Mouse (Mus musculus) T-helper 1 cell (primary cell): ENCODE results near the gene Emc9.

Source experiments
- in situ Hi-C: fragments of 300-600 bp; cut with MboI, MseI; formaldehyde crosslinking; loops from one replicate; pipeline ENCODE4 v1.15.1; 2025; ENCODE audit warnings: high pct_unique_total_duplicates

Emc9 gene

DNA sequence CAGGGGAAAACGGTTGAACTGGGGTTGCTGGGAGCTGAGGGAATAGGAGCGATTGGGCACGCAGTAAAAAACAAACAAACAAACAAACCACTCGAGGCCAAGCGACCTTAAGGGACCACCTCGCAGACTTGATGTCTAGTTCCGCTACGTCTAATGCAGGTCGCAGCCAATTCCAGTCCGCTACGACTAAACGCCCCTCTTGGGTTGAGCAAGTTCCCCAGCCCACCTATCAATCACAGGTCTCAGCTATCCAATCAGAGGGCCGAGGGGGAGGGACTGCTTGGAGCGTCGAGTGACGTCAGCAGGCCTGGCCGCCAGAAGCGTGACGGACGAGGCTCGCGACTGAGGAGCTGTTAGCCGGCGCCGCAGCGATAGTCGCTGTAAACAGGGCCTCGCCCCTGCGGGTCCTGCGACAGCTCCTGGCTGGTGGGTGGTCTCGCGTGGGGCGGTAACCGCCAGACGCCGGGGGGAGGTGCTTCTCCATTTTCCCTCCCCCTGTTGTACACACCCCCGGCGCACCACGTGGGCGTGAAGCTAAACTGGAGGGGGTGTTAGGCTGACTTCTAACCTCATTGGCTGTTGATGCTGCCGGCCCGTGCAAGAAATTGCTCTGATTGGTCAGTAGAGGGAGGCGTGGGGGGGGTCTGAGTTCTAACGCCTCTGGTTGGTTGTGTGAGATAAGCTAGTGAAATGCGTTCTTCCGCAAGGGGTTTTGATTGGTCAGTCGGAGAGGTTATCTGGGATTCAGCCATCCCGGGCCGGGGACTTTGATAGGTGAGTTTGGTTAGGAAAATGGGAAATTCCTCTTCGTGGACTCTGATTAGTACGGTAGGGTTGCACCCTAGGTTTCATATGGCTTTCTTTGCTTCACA is 24.7 kb downstream of the Emc9 start, which contains the start of gene A730061H03Rik:
Gene A730061H03Rik, minus strand, starts transcription at position 205 of the 872 bp plus-strand sequence.
- in situ Hi-C loops, result no loop called here

DNA sequence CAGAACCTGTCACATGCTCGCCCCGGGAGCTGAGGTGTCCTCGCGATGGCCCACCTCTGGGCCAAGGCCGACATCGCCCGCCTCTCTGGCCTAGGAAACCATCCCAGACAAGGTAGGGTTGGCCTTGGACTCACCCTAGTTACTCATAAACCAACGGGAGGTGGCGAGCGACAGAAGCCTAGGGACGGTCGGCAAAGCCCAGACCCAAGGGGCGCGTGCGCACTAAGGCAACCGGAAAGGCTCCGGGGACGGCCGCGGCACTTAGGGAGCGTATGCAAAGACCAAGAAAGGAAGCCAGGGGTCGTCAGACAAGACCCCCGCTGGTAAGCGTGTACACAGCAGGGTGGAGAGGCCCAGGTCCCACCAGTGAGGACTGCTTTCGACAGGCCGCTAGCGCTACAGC is 25.3 kb downstream of the Emc9 start, which contains the start of gene Dcaf11:
Gene Dcaf11, plus strand, starts transcription at position 208 of the 403 bp plus-strand sequence.
- in situ Hi-C loops, result no loop called here

DNA sequence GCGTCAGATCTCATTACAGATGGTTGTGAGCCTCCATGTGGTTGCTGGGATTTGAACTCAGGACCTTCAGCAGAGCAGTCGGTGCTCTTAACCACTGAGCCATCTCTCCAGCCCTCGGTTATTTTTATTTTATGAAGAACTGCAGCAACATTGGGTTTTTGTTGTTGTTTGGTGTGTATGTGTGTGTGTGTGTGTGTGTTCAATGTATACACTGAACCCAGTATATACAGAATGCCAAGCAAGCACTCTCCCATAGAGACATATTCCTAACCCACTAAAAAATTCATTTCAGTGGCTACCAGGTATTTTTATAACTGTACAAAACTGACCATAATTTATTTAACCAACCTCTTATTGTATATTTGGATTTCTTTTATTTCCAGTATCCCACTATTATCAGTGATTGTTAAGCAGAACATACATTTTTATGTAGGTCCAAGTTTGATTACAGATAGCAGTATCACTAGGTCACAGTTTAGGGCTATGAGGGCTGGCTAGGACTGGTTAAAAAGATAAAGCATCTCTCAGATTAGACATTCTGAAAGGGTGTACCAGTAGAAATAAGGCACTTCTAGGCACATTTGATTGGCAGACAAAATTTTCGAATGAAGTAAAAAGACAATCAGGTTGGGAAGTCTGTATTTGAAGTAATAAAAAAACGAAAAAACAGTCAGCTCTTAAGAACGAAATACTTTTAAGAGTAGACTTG is 26.2 kb downstream of the Emc9 start:
- in situ Hi-C loops, result no loop called here

DNA sequence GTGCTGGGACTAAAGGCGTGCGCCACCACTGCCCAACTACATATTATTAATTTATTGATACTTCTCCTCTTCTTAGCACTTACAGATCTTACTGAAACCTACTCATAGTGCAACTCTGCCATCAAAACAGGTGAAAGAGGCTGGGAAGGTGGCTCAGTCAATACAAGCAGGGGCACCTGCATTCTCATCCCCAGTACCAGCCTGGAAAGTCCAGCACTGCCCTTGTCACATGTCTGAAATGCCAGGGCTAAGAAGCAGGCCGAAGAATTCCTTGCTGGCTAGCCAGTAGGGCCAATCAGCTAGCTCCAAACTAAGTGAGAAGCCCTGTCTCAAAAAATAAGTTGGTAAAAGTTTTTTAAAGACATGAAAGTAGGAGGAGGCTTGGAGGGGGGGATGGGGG is 27.5 kb downstream of the Emc9 start:
- in situ Hi-C loops, result no loop called here

DNA sequence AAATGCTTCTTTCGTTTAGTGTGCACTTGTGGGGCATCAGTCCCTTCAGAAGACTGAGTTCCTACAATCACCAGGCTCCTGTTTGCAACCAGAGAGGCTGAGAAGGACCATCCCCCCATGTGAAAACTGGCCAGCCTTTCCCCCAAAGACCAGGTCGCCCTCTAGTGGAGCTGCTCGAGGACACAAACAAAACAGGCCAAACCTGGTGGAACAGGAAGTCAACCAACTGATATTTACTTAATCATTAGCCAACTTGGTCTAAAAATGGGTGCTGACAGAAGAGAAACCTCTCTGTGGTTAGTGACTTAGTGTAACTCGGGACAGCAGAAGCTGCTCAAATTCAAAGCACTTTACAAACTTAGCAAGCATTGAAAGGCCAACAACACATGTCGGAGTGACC is 28.1 kb downstream of the Emc9 start:
- in situ Hi-C loops, result no loop called here

DNA sequence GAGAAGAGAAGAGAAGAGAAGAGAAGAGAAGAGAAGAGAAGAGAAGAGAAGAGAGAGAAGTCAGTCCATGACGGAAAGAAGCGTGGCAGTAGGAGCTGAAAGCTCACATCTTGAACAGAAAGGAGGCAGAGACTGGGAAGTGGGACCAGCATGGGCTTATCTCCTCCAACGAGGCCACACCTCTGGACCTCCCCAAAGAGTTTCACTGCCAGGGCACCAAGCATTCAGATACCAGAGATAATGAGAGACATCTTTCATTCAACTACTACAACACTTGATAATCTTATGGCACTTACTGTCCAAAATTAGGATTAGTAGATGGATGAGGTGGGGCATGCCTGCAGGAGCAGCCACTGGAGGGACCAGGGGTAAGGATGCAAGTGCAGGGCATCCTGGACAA is 29.3 kb downstream of the Emc9 start:
- in situ Hi-C loops, result no loop called here

DNA sequence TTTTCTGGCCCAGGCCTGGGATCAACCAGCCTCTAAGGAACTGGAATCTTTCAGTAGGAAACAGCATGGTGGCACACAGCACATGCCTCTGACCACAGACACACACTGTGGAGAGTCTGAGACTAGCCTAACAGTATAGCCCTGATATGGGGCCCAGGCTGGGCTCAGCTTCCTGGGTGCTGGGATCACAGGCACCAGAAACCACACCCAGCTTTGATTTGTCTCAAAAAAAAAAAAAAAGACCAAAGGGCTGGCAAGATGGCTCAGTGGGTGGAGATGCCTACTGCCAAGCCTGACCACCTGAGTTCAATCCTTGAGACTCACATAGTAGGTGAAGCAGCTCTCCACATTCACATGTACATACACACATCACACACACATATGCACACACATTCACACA is 30.5 kb downstream of the Emc9 start:
- in situ Hi-C loops, result no loop called here

DNA sequence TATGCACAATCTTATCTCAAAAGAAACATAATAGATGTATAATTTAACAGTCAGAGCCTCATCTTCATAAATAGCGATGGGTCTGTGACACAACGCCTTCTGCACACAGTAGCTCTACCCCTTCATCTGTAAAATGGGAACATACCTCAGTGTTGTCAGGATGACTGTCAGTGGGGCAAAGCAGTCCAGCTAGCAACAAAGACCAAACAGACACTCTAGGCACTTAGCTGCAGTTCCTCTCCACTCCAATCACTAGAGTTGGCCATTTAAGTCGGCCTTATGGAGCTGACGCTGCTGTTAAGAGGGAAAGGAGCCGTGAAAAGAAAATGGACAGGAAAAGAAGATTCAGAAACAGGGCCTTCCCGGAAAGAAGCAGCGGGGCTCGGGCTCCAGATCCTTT is 33.3 kb downstream of the Emc9 start:
- in situ Hi-C loops, result no loop called here

DNA sequence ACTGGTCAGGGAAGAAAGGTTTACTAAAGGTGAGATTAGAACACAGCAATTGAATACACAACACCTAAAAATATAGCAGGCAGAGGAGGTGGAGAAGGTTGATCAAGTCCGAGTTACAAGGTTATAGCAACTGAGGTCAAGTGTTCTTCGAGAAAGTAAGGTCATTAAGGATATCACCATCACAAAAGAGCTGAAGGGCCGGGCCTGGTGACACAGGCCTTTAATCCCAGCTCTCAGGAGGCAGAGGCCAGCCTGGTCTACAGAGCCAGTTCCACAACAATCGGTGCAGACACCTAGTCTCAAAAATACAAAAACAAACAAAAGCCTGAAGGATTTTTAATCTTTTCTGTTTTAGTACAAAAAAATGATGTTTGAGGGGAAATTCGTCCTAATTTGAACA is 33.8 kb downstream of the Emc9 start:
- in situ Hi-C loops, result no loop called here

DNA sequence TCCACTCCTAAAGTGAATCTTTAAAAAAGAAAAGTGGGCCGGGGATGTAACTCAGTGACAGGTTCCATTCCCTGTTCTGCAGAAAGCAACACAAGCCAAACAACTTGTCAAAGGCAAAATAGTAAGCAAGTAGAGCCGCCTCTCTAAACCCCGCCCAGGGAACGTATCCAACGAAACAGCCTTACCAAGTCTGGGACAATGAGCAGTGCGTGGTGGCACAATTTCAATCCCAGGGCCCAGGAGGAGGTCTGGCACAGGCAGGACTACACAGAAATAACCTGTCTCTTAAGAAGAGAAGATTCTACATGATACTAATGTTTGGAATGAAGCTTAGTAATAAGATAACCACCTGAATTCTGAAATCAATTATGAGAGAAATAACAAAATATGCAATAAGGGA is 34.9 kb downstream of the Emc9 start:
- in situ Hi-C loops, result no loop called here

DNA sequence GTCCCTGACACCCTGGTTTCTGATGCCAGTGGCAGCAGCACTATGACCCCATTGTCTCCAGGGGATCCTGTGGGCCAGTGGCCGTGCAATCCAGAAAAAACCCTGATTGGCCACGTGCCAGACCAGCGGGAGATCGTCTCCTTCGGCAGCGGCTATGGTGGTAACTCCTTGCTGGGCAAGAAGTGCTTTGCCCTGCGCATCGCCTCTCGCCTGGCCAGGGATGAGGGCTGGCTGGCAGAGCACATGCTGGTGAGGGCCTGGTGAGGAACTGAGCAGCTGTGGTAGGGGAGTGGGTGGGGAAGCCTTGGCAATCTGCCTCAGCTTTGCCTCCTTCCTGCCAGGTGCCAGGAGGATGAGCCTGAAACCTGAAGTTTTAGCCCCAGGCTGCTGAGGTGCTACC is 40.8 kb downstream of the Emc9 start:
- in situ Hi-C loops, result no loop called here

DNA sequence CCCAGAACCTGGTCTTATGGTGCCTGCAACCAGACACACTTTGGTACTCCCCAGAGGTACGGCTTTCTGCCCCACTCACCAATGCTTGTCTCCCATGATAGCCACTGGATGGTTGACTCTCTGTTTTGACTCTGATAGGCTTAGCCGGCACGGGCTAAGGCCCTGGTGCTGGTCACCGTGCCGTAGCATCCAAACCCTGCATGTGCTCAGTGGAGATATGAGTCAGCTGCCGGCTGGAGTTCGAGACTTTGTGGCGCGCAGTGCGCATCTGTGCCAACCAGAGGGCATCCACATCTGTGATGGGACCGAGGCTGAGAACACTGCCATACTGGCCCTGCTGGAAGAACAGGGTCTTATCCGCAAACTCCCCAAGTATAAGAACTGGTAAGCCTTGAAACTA is 42.8 kb downstream of the Emc9 start:
- in situ Hi-C loops, result no loop called here

DNA sequence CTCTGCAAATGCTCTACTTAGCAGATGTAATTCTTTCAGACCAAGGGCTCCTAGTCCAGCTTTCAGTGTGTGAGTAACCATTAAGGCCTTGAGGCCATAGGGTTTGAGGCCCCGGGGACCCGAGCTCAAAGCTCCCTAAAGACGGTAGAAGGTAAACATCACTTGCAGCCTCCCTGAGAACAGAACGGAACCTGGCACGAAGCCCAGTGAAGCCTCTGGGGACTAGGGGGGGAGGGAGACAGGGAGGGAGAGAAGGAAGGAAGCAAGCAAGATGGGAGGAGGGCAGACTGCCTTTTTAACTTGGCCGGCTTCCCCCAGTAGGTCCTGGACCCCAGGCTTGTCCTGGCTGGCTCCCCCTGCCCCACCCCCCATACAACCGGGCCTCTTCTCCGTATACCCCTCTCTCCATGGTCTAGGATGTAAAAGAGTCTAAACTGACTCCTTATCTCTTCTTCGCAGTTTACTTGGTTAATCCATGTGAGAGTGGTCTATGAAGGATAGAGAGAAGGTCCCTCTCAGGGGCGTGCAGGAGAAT is 44.2 kb downstream of the Emc9 start:
- in situ Hi-C loops, result no loop called here

DNA sequence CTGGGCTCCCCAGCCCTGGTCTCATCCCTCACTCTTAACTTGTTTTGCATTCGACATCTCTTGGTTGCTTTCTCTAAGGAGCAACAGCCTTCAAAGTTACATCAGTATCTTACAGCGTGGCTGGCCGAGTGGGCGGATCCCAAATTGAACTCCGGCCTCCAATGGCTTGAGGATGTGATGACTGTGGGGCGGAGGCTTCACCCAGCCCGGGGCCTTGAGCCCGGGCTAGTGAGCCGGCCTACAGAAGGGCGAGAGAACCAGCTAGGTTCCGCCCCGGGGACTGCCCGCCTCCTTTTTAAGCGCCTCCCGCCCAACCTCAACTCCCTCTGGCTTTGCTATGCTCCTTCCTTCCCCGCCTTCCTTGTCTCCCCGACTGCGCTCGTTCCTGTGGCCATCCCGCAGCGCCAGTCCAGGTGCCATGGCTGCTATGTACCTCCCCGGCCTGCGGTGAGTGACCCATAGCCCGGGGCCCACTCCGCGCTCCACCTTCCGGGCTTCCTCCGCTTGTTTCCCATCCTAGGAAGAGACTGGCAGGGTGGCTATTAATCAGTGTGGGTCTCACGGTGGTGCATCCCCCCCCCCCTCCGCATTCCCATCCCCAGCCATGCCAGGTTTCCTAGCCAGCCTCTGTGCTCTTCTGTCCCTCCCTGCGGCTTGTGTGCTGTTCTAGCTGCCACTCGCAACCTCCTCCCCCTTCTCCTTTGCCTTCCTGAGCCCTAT is 44.9 kb downstream of the Emc9 start, which contains the start of gene Pck2:
Gene Pck2, plus strand, starts transcription at position 200 of the 720 bp plus-strand sequence.
- in situ Hi-C loops, result no loop called here

DNA sequence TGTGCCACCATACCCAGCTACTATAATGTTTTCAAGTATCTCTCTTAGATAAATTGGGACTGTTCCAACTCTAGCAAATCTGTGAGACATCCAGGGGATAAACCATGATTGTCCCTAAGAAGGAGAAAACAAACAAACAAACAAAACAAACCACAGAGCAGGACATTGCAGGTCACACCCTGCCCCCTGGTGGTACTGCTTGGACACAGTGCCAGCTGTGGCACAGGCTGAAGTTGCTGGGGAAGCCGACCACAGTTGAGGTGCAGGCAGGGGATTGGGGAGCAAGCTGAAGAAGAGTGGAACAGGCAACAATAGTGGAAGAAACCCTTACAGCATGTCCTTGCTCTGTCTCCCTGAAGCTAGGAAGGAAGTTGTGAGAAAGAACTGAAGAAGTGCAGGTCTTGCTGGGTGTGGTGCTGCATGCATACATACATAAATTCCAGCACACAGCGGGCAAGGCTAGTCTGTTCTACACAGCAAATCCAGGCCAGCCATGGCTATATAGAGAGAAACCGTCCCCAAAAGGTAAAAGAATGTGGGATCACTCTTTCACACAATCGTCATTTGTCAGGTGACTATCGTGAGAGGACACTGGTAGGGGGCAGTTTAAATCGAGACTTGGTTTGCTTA is 48.9 kb downstream of the Emc9 start:
- in situ Hi-C loops, result no loop called here
